Mouse (Mus musculus): Measurements from ENCODE around the gene Olfr159.

DNA sequence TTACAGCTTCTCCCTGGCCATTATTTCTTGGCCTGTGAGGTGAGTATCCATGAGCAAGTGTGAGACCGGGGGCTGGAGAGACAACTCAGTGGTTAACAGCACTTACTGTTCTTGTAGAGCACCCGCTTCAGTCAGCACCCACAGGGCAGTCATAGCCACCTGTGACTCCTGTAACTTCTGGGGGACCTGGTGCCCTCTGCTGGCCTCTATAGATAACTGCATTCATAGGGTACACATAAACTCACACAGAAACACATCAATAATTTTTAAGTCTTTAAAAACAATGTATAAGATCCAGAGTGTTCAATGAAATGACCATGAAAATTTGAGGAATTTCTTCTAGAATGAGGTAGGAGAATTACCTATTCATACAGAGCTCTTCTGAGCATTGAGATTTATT, 1.4 kb downstream of the Olfr159 start:
- TF ChIP-seq CTCF (IDR thresholded peaks at IDR 0.05; ENCODE audit: extremely low read depth, insufficient read depth, insufficient read length, insufficient replicate concordance), result no peak
- TF ChIP-seq POLR2A (IDR thresholded peaks at IDR 0.05; ENCODE audit: low read depth, low read length), result no peak
